8 mouse cellular contexts compared by ENCODE assay signal in genomic region chr4:101496534-101497237, GRCm38 (mm10). TPM values are rescaled to one million over a fixed set of nuclear protein-coding genes. Genes with fewer than 3 reads are reported as not detected.
DNase-seq lines count a peak whose midpoint lies in the region; ATAC-seq and TF ChIP-seq lines count a peak whose summit lies in the region.

Gene Dnajc6, plus strand, starts transcription at chr4:101496648.

- no peaks in the 10 kb centered on the region for H3K36me3 ChIP-seq in ES-Bruce4 (ENCODE audit: control insufficient read depth, insufficient read depth, low read length, poor library complexity, severe bottlenecking)
- no peaks in the 10 kb centered on the region for H3K36me3 ChIP-seq in heart, embryonic 16.5 days (ENCODE audit: control insufficient read depth, insufficient read depth)

- TF ChIP-seq EP300 in ES-Bruce4 (IDR thresholded peaks at IDR 0.05; ENCODE audit: insufficient read depth, low read depth, low read length): no peak

- no peaks in the 10 kb centered on the region for H3K4me1 ChIP-seq in ES-Bruce4 (ENCODE audit: control insufficient read depth, insufficient read depth, low read length)
- no peaks in the 10 kb centered on the region for H3K4me1 ChIP-seq in cortical plate, adult 2 months (ENCODE audit: control insufficient read depth, insufficient read depth, low read length)
- H3K4me1 ChIP-seq in heart, embryonic 16.5 days (ENCODE audit: control insufficient read depth, insufficient read depth, low read length): peaks cover 8% of the 10 kb centered on the region; the same call in 1 of the 2 replicates

- peak; percentile 77 for ATAC-seq in frontal cortex, adult (ENCODE audit: low TSS enrichment)
- no peak for ATAC-seq in heart, embryonic 16.5 days (replicated peaks; ENCODE audit: extremely low read depth, insufficient read depth, low FRiP score)
- peak; percentile 76 for ATAC-seq in megakaryocyte progenitor cell, adult 5-6 weeks (replicated peaks; ENCODE audit: poor library complexity)

- H3K4me3 ChIP-seq in ES-Bruce4 (ENCODE audit: low read depth, low read length): peak within 1 kb of the TSS; percentile 91
- H3K4me3 ChIP-seq in cortical plate, adult 2 months (ENCODE audit: insufficient read depth, low read length): peak within 1 kb of the TSS; percentile 59
- H3K4me3 ChIP-seq in heart, embryonic 16.5 days (ENCODE audit: low read length): peak within 1 kb of the TSS; percentile 68

- DNase-seq in frontal cortex, postnatal 36 days (ENCODE audit: low spot score in 2 of 2): no peak
- peak; percentile 27 to 36 for DNase-seq in layer of hippocampus, postnatal 25 days (ENCODE audit: extremely low spot score in 1 of 2, low spot score in 1 of 2)
- peak; percentile 44 for DNase-seq in thymus, postnatal 0 days (ENCODE audit: low spot score)

- under 1% methylated on average over 56 of the region's 57 CpGs for WGBS in heart, embryonic 16.5 days

- TF ChIP-seq POLR2A in ES-Bruce4 (IDR thresholded peaks at IDR 0.05; ENCODE audit: insufficient read depth, low read length): no peak
- no peak for TF ChIP-seq POLR2A in cortical plate, adult 2 months (IDR thresholded peaks at IDR 0.05; ENCODE audit: extremely low read depth, insufficient read depth, low read length)

- no peak within 1 kb of the TSS for H3K27ac ChIP-seq in ES-Bruce4 (ENCODE audit: insufficient read depth, low read length)
- H3K27ac ChIP-seq in cortical plate, adult 2 months (ENCODE audit: insufficient read depth, low read length): no peak within 1 kb of the TSS
- no peak within 1 kb of the TSS for H3K27ac ChIP-seq in heart, embryonic 16.5 days (ENCODE audit: low read length)

- H3K9ac ChIP-seq in ES-Bruce4 (ENCODE audit: low read depth, poor library complexity, severe bottlenecking): peak within 1 kb of the TSS; percentile 83
- peak within 1 kb of the TSS; percentile 61 for H3K9ac ChIP-seq in heart, embryonic 16.5 days (ENCODE audit: low read length)

- no peak for TF ChIP-seq CTCF in ES-Bruce4 (IDR thresholded peaks at IDR 0.05; ENCODE audit: low read depth, low read length)
- TF ChIP-seq CTCF in cortical plate, adult 2 months (IDR thresholded peaks at IDR 0.05; ENCODE audit: extremely low read depth, insufficient read depth, low read length): no peak

- no peaks in the 10 kb centered on the region; the same call in 1 of the 2 replicates for H3K27me3 ChIP-seq in ES-Bruce4 (ENCODE audit: control insufficient read depth, insufficient read depth, low read length, poor library complexity, severe bottlenecking)
- H3K27me3 ChIP-seq in heart, embryonic 16.5 days (ENCODE audit: control insufficient read depth, insufficient read depth, low read length): peaks cover 27% of the 10 kb centered on the region

- no peaks in the 10 kb centered on the region for H3K9me3 ChIP-seq in ES-Bruce4 (replicated peaks; ENCODE audit: control insufficient read depth, insufficient read depth, low read length, poor library complexity, severe bottlenecking)
- H3K9me3 ChIP-seq in heart, embryonic 16.5 days (replicated peaks; ENCODE audit: control insufficient read depth, low read length): no peaks in the 10 kb centered on the region

- H3K4me2 ChIP-seq in heart, embryonic 16.5 days (ENCODE audit: low read depth, low read length): peak within 1 kb of the TSS; percentile 97

RNA-seq across cellular contexts. Expression of gene Dnajc6, which starts in this region (rescaled TPM):
- polyA plus RNA-seq in ES-Bruce4 (2011; ENCODE audit: insufficient read depth, insufficient read length, low read depth, missing spikeins): 11.3 and 15.5 TPM in 2 replicates
- polyA plus RNA-seq in cortical plate, adult 2 months (2012; rRNA removed): 144 and 145 TPM in 2 replicates
- 1.2 and 1.7 TPM in 2 replicates for polyA plus RNA-seq in heart, embryonic 16.5 days (2015; fragmentation: Nextera tagmentation; extraction: Ambion mirVana)
- 100 to 1,000 TPM; 317 to 331 TPM for total RNA-seq in layer of hippocampus, postnatal 25 days (2021)
- 15.7 and 22.1 TPM in 2 replicates for total RNA-seq in megakaryocyte progenitor cell, adult 5-6 weeks (2015)
- total RNA-seq in megakaryocyte progenitor cell, adult 5-6 weeks (2017): 17.6 and 21.6 TPM in 2 replicates
- polyA plus RNA-seq in thymus, postnatal 0 days (2015; fragmentation: Nextera tagmentation; extraction: Ambion mirVana): 9.6 and 13.8 TPM in 2 replicates

Comparison
In these comparisons a context has a peak if more than half of its experiments do, and no peak if none do; other contexts are left out.
1. RNA of gene Dnajc6 (total RNA-seq): 317 to 331 TPM in layer of hippocampus, postnatal 25 days; 15.7 to 22.1 TPM in megakaryocyte progenitor cell, adult 5-6 weeks; every median in the first group is over 10 times any median in the second.
2. DNase-seq: peak in layer of hippocampus, postnatal 25 days (2 of 2) and thymus, postnatal 0 days (single experiment); none in frontal cortex, postnatal 36 days (0 of 2).
3. Peak in every context shown above with its lines, with median percentiles within 50 percentile points of each other: H3K4me3 ChIP-seq.